12 mouse cellular contexts compared by ENCODE assay signal in genomic region chr4:57696955-57697354, GRCm38 (mm10).
"Had no signal": no experiment of that assay in that cellular context is flagged by ENCODE, and none has a peak within 500 bp of the region (broad histone marks: within the 10 kb centered on the region; RNA-seq: fewer than 3 reads in every experiment).

No protein-coding gene starts in this region.

- H3K4me3 ChIP-seq: midbrain, embryonic 10.5 days; midbrain, embryonic 12.5 days; neural tube, embryonic 12.5 days had no signal

- H3K27me3 ChIP-seq: midbrain, embryonic 12.5 days; neural tube, embryonic 12.5 days had no signal

- H3K36me3 ChIP-seq: midbrain, embryonic 10.5 days; midbrain, embryonic 12.5 days; neural tube, embryonic 12.5 days had no signal

- DNase-seq: lung, adult 18-20 months; lung, embryonic 14.5 days; lung, postnatal 10 days; lung, postnatal 4 days; midbrain, embryonic 14.5 days; right cerebral cortex, postnatal 14 days; thymus, adult 18-20 months; thymus, postnatal 14 days; thymus, postnatal 36 days had no signal

- H3K4me2 ChIP-seq: lung, embryonic 14.5 days; midbrain, embryonic 12.5 days; neural tube, embryonic 12.5 days had no signal
